Mouse (Mus musculus): ENCODE results near the gene Vti1a.

DNA sequence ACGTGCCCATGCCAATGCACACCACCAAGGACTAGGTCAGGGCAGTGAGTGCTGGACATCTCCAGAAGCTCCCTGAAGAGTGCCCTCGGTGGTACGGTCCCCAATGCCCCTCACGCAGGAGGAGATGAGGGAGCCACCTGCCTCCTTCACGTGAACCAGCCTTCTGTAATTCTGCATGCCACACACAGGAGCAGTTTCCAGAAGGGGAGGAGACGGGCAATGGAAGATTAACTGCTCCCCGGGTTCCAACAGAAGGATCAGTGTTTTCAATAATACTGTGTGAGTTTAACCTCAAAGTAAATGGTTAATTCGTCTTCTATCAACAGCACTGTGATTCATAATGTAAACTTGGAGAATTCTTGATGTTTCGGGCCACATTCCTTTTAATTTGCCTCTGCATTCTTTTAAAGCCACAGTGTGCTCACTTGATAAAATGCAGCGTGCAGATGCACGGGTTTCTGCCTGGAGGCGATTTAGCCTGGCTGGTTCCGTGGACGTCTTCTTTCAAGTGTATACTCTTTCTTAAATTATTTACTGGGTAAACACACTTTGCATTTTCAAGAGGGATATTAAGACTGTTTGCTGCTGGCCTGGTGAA lies 304.4 kb downstream of the Vti1a start:
- TF ChIP-seq CTCF (IDR thresholded peaks at IDR 0.05; ENCODE audit: low read depth), result no peak
- TF ChIP-seq EP300 (IDR thresholded peaks at IDR 0.05; ENCODE audit: low read depth), result no peak
